Mouse (Mus musculus) cerebellum, adult 11 months (tissue): ENCODE data around the gene Ngly1.

Experiments
- DNase-seq: peaks from one replicate; pipeline ENCODE4 v3.0.0; 2022

Ngly1 gene

GRCm38 (mm10) chr14:16335835-16336417, 86.8 kb downstream of the Ngly1 start:
- no peak for DNase-seq

- DNase-seq: no peak
Observed at GRCm38 (mm10) chr14:16347505-16347904, 98.4 kb downstream of the Ngly1 start.

- DNase-seq: no peak
Observed at GRCm38 (mm10) chr14:16359704-16360103, 110.6 kb downstream of the Ngly1 start.
